ENCODE assay signal across 19 mouse cellular contexts in genomic region chr8:101329290-101329689, GRCm38 (mm10).
DNase-seq lines count a peak whose midpoint lies in the region; ATAC-seq lines count a peak whose summit lies in the region.
"Had no signal": no experiment of that assay in that cellular context is flagged by ENCODE, and none has a peak within 500 bp of the region (broad histone marks: within the 10 kb centered on the region; RNA-seq: fewer than 3 reads in every experiment).

No protein-coding gene starts in this region.

- H3K4me2 ChIP-seq in forebrain, embryonic 11.5 days (ENCODE audit: low read depth, low read length, severe bottlenecking): no peak overlapping the region
- no peak overlapping the region for H3K4me2 ChIP-seq in forebrain, embryonic 13.5 days
- H3K4me2 ChIP-seq in hindbrain, embryonic 16.5 days (ENCODE audit: low read length): no peak overlapping the region
- H3K4me2 ChIP-seq: heart, embryonic 11.5 days; liver, embryonic 11.5 days; lung, embryonic 15.5 days had no signal

- H3K9me3 ChIP-seq in forebrain, embryonic 11.5 days (ENCODE audit: control insufficient read depth, low read length): no peaks in the 10 kb centered on the region
- H3K9me3 ChIP-seq in forebrain, embryonic 10.5 days: no peaks in the 10 kb centered on the region
- no peaks in the 10 kb centered on the region for H3K9me3 ChIP-seq in forebrain, embryonic 13.5 days (replicated peaks)
- no peaks in the 10 kb centered on the region for H3K9me3 ChIP-seq in hindbrain, embryonic 16.5 days (ENCODE audit: control insufficient read depth, low read length)
- H3K9me3 ChIP-seq: lung, embryonic 15.5 days had no signal

- H3K4me1 ChIP-seq in forebrain, embryonic 11.5 days (replicated peaks; ENCODE audit: control insufficient read depth, insufficient read depth, low read length): no peaks in the 10 kb centered on the region
- H3K4me1 ChIP-seq in forebrain, embryonic 10.5 days: 0 out of 2 replicates have a peak, but pooled peaks cover 5% of the 10 kb centered on the region
- H3K4me1 ChIP-seq in forebrain, embryonic 13.5 days: peaks cover 5% of the 10 kb centered on the region
- no peaks in the 10 kb centered on the region for H3K4me1 ChIP-seq in hindbrain, embryonic 16.5 days (ENCODE audit: control insufficient read depth, insufficient read depth, low read depth, low read length)
- H3K4me1 ChIP-seq: lung, embryonic 15.5 days had no signal

- DNase-seq in forebrain, embryonic 11.5 days (ENCODE audit: low spot score): no peak
- no peak for DNase-seq in forebrain, embryonic 10.5 days (ENCODE audit: extremely low spot score, low spot score)
- peak; percentile 6 for DNase-seq in brain, adult 2 months (ENCODE audit: low read depth, low spot score)
- DNase-seq in heart, postnatal 14 days: no peak
- no peak for DNase-seq in lung, adult 18-20 months
- DNase-seq: cerebellum, adult 11-12 months; gastrocnemius, postnatal 10 days; heart, postnatal 4 days; kidney, adult 11 months; kidney, postnatal 25 days; right cerebral cortex, postnatal 14 days; thymus, postnatal 4 days had no signal

- no peak overlapping the region for H3K27ac ChIP-seq in forebrain, embryonic 11.5 days (ENCODE audit: low read depth, low read length)
- no peak overlapping the region for H3K27ac ChIP-seq in forebrain, embryonic 10.5 days
- H3K27ac ChIP-seq in forebrain, embryonic 13.5 days: peak overlapping the region; percentile 28; the same call in 1 of the 2 replicates
- no peak overlapping the region for H3K27ac ChIP-seq in hindbrain, embryonic 16.5 days (ENCODE audit: low read depth, low read length)
- H3K27ac ChIP-seq: lung, embryonic 15.5 days had no signal

- H3K9ac ChIP-seq in forebrain, embryonic 11.5 days (ENCODE audit: low read length): no peak overlapping the region
- no peak overlapping the region for H3K9ac ChIP-seq in forebrain, embryonic 13.5 days
- H3K9ac ChIP-seq in hindbrain, embryonic 16.5 days (ENCODE audit: low read depth, low read length): no peak overlapping the region
- H3K9ac ChIP-seq: lung, embryonic 15.5 days had no signal

- no peak overlapping the region for H3K4me3 ChIP-seq in forebrain, embryonic 11.5 days (ENCODE audit: low read depth, low read length)
- H3K4me3 ChIP-seq in forebrain, embryonic 10.5 days: no peak overlapping the region
- no peak overlapping the region for H3K4me3 ChIP-seq in forebrain, embryonic 13.5 days
- no peak overlapping the region for H3K4me3 ChIP-seq in hindbrain, embryonic 16.5 days (ENCODE audit: low read length)
- H3K4me3 ChIP-seq: lung, embryonic 15.5 days had no signal

- peak; percentile 55 for ATAC-seq in forebrain, embryonic 11.5 days (replicated peaks; ENCODE audit: low FRiP score)
- ATAC-seq in forebrain, embryonic 13.5 days: peak; percentile 77
- peak; percentile 34; the same call in 1 of the 2 replicates for ATAC-seq in hindbrain, embryonic 16.5 days
- ATAC-seq in activated CD4-positive, CD25-positive, alpha-beta regulatory T cell, adult 4 months: no peak
- ATAC-seq: Patski had no signal

- 19% methylated on average over 2 of the region's 2 CpGs for WGBS in forebrain, embryonic 11.5 days
- WGBS in forebrain, embryonic 10.5 days: 35% methylated on average over 2 of the region's 2 CpGs
- WGBS in forebrain, embryonic 13.5 days: 7% methylated on average over 2 of the region's 2 CpGs
- 13% methylated on average over 2 of the region's 2 CpGs for WGBS in hindbrain, embryonic 16.5 days

- no peaks in the 10 kb centered on the region for H3K27me3 ChIP-seq in forebrain, embryonic 11.5 days (ENCODE audit: control insufficient read depth, insufficient read depth, low read length)
- H3K27me3 ChIP-seq in forebrain, embryonic 10.5 days (ENCODE audit: poor library complexity, severe bottlenecking): no peaks in the 10 kb centered on the region
- no peaks in the 10 kb centered on the region for H3K27me3 ChIP-seq in forebrain, embryonic 13.5 days
- no peaks in the 10 kb centered on the region for H3K27me3 ChIP-seq in hindbrain, embryonic 16.5 days (replicated peaks; ENCODE audit: control insufficient read depth, insufficient read depth, low read length)
- H3K27me3 ChIP-seq: lung, embryonic 15.5 days; Patski had no signal

- intact Hi-C loops in heart, postnatal 14 days (cut with DNase I): no loop called here

- H3K36me3 ChIP-seq in forebrain, embryonic 11.5 days (ENCODE audit: control insufficient read depth, insufficient read depth, low read length): no peaks in the 10 kb centered on the region
- no peaks in the 10 kb centered on the region for H3K36me3 ChIP-seq in forebrain, embryonic 10.5 days (replicated peaks)
- no peaks in the 10 kb centered on the region for H3K36me3 ChIP-seq in forebrain, embryonic 13.5 days (ENCODE audit: poor library complexity, severe bottlenecking)
- no peaks in the 10 kb centered on the region for H3K36me3 ChIP-seq in hindbrain, embryonic 16.5 days (ENCODE audit: control insufficient read depth, insufficient read depth, low read length)
- H3K36me3 ChIP-seq: lung, embryonic 15.5 days had no signal
